Mouse (Mus musculus): Measurements from ENCODE around the gene Hdac4.

GRCm38 (mm10) chr1:92174898-92175255 is 20.6 kb downstream of the Hdac4 start:
- TF ChIP-seq CTCF (IDR thresholded peaks at IDR 0.05; ENCODE audit: control insufficient read depth, insufficient read depth, insufficient replicate concordance, low read depth, low read length) (no peak), POLR2A (IDR thresholded peaks at IDR 0.05; ENCODE audit: control insufficient read depth, low read depth, low read length) (no peak)

All from testis, adult 2 months (tissue).